Mouse (Mus musculus) embryonic fibroblast, embryonic 13.5 days (primary cell): ENCODE data around the gene Crabp2.

ENCODE experiments used
- CTCF ChIP-seq: IDR thresholded peaks from 2 replicates; pipeline ENCODE4 v1.5.1; 2011; ENCODE audit warnings: mild to moderate bottlenecking, control low read depth, low read length, moderate library complexity, borderline replicate concordance; ENCODE audit not compliant: insufficient read depth
- POLR2A ChIP-seq: IDR thresholded peaks from 2 replicates; pipeline ENCODE4 v1.6.1; 2011; ENCODE audit warnings: low read depth, mild to moderate bottlenecking, control low read depth, low read length, moderate library complexity

- TF ChIP-seq CTCF (peak; percentile 89), POLR2A (peak; percentile 85)
Observed at GRCm38 (mm10) chr3:87930078-87930795, 18.2 kb upstream of the Crabp2 start, which contains the start of the genes Isg20l2 and Rrnad1.
